Mouse (Mus musculus) liver, postnatal 0 days (tissue): Measurements from ENCODE around the gene Hcar1.

Source experiments
- CTCF ChIP-seq: sonication (generic); IDR thresholded peaks from 2 replicates; pipeline ENCODE4 v1.5.1; 2016; ENCODE audit warnings: antibody characterized with exemption, low read depth
- EP300 ChIP-seq: IDR thresholded peaks from 2 replicates; pipeline ENCODE4 v1.6.1; 2016; ENCODE audit warnings: antibody characterized with exemption, low read depth, mild to moderate bottlenecking

- TF ChIP-seq CTCF = no peak
- no peak for TF ChIP-seq EP300
These were observed 45.0 kb downstream of the Hcar1 start for GRCm38 (mm10) chr5:123834836-123835235.
